Mouse (Mus musculus) liver (tissue): ENCODE measurements around the gene Mertk.

Experiments used
- DNase-seq: peaks from one replicate; pipeline ENCODE4 v3.0.0-alpha.2; 2020; ENCODE audit warnings: mixed read lengths

The Mertk gene

GRCm38 (mm10) chr2:128770557-128770956, 71.8 kb downstream of the Mertk start:
- DNase-seq = no peak

- no peak for DNase-seq
These were observed 72.3 kb downstream of the Mertk start for GRCm38 (mm10) chr2:128771048-128771447.

GRCm38 (mm10) chr2:128771750-128772338, 73.1 kb downstream of the Mertk start:
- no peak for DNase-seq

- DNase-seq = no peak
These were observed 83.5 kb downstream of the Mertk start for GRCm38 (mm10) chr2:128782231-128782630.

- no peak for DNase-seq
These were observed 85.0 kb downstream of the Mertk start for GRCm38 (mm10) chr2:128783660-128784345.

- no peak for DNase-seq
These were observed 86.1 kb downstream of the Mertk start for GRCm38 (mm10) chr2:128784814-128785213.

- DNase-seq = no peak
These were observed 87.6 kb downstream of the Mertk start for GRCm38 (mm10) chr2:128786341-128786740.

GRCm38 (mm10) chr2:128786795-128787194, 88.0 kb downstream of the Mertk start:
- DNase-seq = no peak

- no peak for DNase-seq
These were observed 89.0 kb downstream of the Mertk start for GRCm38 (mm10) chr2:128787805-128788204.

GRCm38 (mm10) chr2:128790875-128791614, 92.3 kb downstream of the Mertk start:
- DNase-seq = no peak

GRCm38 (mm10) chr2:128793958-128794357, 95.2 kb downstream of the Mertk start:
- DNase-seq = no peak

GRCm38 (mm10) chr2:128796463-128796862, 97.7 kb downstream of the Mertk start:
- no peak for DNase-seq

- peak; percentile 10 for DNase-seq
These were observed 104.7 kb downstream of the Mertk start for GRCm38 (mm10) chr2:128803441-128803840.

GRCm38 (mm10) chr2:128805341-128805740, 106.6 kb downstream of the Mertk start:
- no peak for DNase-seq

- DNase-seq = peak; percentile 14
These were observed 107.8 kb downstream of the Mertk start for GRCm38 (mm10) chr2:128806561-128806960.

- no peak for DNase-seq
These were observed 114.0 kb downstream of the Mertk start for GRCm38 (mm10) chr2:128812761-128813160.

- no peak for DNase-seq
These were observed 117.6 kb downstream of the Mertk start for GRCm38 (mm10) chr2:128816311-128816710.

GRCm38 (mm10) chr2:128816916-128817315, 118.2 kb downstream of the Mertk start:
- no peak for DNase-seq

- peak; percentile 51 for DNase-seq
These were observed 118.6 kb downstream of the Mertk start for GRCm38 (mm10) chr2:128817387-128817785.

GRCm38 (mm10) chr2:128817786-128818681, 119.3 kb downstream of the Mertk start, which contains the start of gene Tmem87b:
Gene Tmem87b, plus strand, starts transcription at chr2:128818118.
- DNase-seq = peak; percentile 94

GRCm38 (mm10) chr2:128818956-128819643, 120.3 kb downstream of the Mertk start:
- DNase-seq = no peak

GRCm38 (mm10) chr2:128820631-128821030, 121.9 kb downstream of the Mertk start:
- DNase-seq = no peak
